Mouse (Mus musculus) inflammation-experienced regulatory T-cells, adult 6 months (primary cell): ENCODE results near the gene Rhd. TPM values are rescaled to one million over a fixed set of nuclear protein-coding genes. Genes with fewer than 3 reads are reported as not detected.
"Not testable (repeated sequence)": the region's sequence is repeated elsewhere in the genome, so short reads cannot be mapped to it uniquely, and the experiment has no call there.

ENCODE experiments used
- ATAC-seq: one replicate; pipeline ENCODE4 v1.8.0; 2017
- polyA plus RNA-seq, 3 experiments: library from polyadenylated mRNA; unstranded; fragments of 100-300 nt; shearing (Covaris generic); gene quantifications; one replicate each; pipeline ENCODE4 v1.2.1; 2017

The Rhd gene
- polyA plus RNA-seq, 3 experiments from 2014 or later = 0.31 to 0.36 TPM; not detected in 1

DNA sequence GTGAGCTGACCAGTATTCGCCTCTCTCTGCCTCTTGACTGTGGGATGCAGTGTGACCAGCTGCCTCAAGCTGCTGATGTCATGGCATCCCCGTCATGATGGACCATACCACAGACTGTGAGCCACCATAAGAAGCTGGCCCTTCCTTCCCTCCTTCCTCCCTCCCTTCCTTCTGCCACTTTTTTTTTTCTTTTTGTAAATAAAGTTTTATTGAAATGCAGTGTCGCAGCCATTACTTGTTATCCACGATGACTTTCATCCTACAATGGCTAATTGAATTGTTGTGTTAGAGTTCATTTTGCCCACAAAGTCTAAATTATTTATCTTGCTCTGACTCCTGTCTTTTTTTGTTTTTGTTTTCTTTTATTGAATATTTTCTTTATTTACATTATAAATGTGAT, 5.8 kb upstream of the Rhd start:
- no peak for ATAC-seq

DNA sequence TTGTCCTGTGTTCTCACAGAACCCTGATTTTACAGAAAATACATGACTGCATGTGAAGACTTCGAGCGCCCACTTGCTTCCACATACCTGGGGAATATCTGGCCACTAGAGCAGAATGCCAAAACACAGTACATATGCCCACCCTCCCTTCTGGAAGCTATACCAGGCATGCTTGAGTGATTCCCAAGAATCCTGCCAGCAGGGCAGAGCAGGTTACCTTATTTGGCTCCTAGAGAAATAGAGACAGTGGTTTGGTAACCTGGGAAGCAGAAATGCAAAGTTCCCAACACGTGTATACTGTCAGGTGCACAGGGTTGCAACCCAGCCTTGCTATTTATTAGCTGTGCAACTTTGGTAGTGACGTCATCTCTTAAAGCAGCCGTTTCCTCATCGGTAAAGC, 2.5 kb upstream of the Rhd start:
- no peak for ATAC-seq

- no peak for ATAC-seq
Observed at GRCm38 (mm10) chr4:134862996-134863395, 1.3 kb upstream of the Rhd start.

GRCm38 (mm10) chr4:134865340-134865739, 1.0 kb downstream of the Rhd start:
- no peak for ATAC-seq

DNA sequence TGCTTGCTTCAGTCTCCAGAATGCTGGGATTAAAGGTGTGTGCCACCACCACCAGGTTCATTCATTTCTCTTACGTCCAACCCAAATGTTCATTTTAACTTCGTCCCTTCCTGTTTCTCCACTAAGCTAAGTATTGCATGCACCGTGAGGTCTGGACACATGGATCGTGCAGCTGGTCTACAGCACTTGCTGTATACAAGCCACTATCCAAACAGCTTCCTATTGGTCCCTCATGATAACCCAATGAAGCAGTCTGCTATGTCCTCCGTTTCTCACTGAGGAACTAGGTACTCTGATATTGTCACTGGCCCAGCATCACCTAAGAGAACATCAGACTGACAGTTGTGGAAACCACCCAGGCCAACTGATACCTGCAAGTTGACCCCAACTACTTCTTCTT, 1.5 kb downstream of the Rhd start:
- no peak for ATAC-seq

- ATAC-seq = no peak
Observed at GRCm38 (mm10) chr4:134867213-134867612, 2.9 kb downstream of the Rhd start.

DNA sequence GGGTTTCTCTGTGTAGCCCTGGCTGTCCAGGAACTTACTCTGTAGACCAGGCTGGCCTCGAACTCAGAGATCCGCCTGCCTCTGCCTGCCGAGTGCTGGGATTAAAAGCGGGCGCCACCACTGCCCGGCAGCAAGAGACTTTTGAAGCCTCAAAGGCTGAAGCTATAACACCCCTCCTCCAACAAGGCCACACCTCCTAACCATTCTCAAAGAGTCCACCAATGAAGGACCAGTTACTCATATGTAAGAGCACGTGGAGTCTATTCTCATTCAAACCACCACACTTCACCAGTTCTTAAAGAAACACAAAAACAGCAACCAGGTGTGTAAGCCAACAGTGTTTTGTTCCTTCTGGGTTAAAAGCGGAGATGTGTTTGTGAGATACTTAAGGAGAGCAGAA, 3.3 kb downstream of the Rhd start:
- no peak for ATAC-seq

DNA sequence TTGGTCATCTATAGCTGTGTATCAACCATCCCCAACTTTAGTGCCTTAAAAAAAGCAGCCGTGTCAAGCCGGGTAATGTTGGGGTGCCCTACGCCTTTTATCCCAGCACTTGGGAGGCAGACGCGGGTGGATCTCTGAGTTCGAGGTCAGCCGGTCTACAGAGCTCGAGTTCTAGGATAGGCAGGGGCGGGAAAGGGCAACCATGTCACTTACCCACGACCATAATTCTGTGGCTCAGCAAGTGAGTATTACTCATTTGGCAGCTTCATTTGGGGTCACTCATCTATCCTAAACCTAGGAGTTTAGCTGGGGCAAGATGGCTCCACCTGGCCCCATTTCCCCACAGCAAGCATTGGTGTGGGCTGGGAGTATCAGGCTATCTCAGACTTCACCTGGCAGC, 3.7 kb downstream of the Rhd start:
- no peak for ATAC-seq

DNA sequence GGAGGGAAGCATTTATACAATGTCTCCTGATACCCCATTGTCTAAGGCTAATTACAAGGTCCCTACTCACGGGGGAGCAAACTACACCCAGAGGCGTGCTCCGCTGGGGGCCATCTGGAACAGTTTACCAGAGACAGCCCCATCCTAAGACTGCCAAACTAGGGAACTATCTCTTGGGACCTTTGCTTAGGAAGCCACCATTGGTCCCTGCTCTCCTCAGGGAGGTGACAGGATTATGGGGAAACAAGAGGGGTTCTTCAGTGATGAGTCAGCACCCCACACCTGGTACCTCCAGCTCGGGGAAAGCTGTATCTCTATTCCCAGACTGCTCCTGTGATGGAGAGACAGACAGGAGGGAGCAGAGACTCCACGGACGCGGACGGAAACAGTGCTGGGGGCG, 4.2 kb downstream of the Rhd start:
- no peak for ATAC-seq

GRCm38 (mm10) chr4:134869068-134869730, 4.9 kb downstream of the Rhd start:
- no peak for ATAC-seq

DNA sequence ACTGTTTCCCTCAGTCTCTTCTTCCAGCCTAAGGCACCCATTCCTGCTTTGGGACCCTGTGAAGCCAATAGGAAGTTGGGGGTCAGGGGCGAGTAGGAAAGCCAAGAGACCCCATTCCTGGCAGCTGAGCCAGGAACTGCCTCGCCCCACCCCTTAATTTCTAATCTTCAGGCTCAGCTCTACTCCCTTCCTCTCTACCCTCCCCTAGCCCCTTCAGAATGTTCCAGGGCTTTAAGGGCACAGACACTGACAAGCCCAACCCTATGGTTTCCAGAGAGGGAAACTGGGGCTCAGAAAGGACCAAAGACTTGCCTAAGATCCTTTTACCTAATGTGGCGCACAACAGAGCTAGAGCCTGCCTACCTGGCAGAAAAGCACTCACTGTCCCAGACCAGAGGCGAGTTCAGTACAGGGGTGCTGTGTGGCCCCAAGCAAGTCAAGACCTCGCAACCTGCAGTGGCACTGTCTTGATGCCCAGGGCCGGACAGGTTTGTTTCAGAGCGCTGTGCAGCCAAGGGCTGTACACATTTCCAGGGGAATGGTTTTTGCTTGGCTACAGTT, 5.6 kb downstream of the Rhd start:
- no peak for ATAC-seq

GRCm38 (mm10) chr4:134871477-134871876, 7.1 kb downstream of the Rhd start:
- ATAC-seq = no peak

DNA sequence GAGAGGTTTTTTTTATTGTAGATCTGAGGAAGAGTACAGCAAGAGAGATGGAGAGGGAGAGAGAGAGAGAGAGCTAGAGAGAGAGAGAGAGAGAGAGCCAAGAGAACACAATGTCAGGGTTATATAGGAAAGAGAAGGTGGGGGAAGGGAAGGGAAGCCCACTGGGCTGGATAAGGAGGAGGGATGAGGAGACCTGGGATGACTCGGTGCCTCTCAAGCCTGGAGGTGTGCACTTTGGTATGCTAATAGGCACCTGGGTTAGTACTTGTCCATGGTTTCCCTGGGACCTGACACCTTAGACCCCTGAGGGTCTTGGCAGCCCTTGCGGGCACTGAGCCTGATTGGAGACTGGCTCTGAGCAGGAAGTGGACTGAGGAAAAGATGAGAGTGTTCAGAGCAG, 7.6 kb downstream of the Rhd start:
- no peak for ATAC-seq

- no peak for ATAC-seq
Observed at GRCm38 (mm10) chr4:134876171-134876570, 11.8 kb downstream of the Rhd start.

DNA sequence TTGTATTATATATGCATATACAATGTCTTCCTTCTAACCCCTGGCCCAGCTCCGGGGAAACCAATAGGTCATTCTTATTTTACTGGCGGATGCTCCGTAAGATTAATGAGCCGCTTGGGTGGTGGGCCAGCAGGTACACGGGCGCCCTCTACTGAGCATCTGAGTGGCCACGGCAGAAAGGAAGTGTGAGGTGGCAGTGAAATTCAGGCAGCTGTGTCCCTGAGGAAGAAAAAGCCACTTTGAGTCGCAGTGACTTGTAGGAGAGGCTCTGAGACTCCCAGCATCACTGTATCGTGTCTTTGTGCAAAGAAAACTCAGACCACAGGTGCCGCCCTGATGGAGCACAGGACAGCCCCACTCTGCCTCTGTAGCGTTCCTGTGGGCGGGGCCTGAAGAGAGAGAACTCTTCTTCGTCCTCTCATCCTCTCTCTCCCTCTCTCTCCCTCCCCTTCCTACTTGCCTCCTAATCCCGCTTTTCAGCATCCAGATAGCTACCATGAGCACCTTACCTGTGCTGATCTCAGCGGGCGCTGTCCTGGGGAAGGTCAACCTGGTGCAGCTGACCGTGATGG, 15.2 kb downstream of the Rhd start:
- ATAC-seq = peak; percentile 50

DNA sequence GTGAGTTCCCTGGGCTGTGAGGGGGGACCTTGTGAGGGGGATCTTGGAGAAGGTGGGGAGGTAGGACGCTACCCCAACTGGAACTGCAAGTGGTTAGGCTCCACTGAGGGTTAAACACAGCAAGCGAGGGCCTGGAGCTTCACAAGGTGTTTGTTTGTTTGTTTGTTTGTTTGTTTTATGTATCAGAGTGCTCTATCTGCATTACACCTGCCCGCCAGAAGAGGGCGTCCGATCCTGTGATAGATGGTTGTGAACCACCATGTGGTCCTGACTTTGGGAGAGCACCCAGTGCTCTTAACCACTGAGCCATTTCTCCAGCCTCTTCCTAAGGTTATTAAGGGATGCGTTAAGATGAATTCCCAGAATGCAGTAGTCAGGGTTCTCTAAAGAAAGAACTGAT, 15.7 kb downstream of the Rhd start:
- no peak for ATAC-seq

DNA sequence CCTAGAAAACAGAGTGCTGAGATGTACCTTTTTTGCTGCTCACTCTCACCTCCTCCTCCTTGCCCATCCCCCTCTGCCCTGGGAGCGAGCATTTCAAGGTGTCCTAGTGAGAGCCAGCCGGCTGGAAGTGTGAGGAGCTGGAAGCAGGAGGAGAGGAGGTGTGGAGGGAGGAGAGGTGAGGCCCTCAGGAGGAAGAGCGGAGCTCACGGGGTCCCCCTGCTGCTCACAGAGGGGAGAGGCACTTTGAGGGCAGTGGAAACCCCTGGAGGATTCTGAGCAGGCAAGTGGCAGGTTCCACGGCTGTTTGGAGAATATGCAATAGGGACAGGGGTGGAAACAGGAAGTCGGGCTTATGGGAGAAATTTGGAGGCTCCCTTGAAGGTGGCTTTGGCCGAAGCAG, 18.9 kb downstream of the Rhd start:
- no peak for ATAC-seq

DNA sequence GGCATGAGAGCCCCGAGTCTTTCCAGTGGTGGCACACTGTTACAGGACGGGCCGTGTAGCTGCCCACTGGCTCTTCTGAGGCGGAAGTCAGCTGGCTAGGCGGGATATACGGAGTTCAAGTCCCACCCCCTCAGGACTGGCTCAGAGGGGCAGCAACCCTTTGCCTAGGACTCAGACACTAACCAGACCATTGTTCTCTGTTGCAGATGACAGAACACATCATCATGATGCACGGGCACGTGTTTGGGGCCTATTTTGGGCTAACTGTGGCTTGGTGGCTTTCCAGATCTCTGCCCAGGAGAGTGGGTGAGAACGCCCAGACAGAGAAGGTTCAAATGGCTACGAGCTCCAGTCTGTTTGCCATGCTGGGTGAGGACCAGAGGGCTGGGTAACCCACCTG, 19.5 kb downstream of the Rhd start:
- no peak for ATAC-seq

- no peak for ATAC-seq
Observed at GRCm38 (mm10) chr4:134884364-134884763, 20.0 kb downstream of the Rhd start.

DNA sequence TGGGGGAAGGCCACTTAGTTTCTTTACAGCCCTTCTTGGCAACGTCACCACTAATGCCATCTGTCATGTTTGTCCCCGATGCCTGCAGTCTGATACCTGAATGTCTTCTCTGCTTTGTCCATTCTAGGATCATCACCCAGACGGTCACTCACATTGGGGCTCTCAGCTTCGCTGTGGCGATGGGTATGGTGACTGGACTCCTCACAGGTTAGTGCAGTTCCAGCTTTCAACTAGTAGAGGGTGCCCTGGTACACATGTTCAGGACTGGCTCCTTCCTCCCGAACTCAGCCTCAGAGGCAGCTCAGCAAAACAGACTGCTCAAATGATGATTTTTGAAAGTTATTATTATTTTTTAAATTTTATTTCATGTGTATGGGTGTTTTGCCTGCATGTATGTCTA, 27.8 kb downstream of the Rhd start:
- ATAC-seq = no peak

DNA sequence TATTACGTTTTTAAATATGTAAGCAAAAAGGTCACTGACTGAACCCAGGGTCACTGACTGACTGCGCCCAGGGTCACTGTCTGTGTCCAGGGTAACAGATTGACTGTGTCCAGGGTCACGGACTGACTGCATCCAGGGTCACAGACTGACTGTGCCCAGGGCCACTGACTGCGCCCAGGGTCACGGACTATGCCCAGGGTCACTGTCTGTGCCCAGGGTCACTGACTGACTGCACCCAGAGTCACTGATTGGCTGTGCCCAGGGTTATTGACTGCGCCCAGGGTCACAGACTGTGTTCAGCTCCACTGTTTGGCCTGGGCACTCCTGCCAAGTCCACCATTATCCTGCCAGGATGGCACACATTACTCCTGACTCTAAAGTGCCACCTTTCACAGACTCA, 32.9 kb downstream of the Rhd start:
- ATAC-seq = no peak

DNA sequence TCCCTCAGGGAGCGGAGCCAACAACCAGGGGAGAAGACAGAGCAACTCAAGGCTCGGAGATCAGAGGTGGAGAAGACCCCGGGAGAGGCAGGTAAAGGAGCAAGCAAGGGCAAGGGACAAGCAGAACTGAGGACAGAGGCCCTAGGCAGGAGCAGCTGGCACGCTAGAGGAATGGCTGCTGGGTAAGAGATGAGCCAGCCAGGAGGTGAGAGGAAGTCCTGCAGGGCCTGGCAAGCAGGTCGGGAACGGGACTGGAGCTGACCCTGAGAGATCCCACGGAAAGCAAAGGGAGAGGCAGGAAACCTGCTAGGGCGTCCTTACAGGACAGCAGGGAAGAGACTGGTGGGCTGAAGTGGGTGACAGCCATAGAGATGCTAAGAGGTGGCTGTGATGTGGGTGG, 36.8 kb downstream of the Rhd start:
- ATAC-seq = no peak

GRCm38 (mm10) chr4:134903046-134903445, 38.7 kb downstream of the Rhd start:
- no peak for ATAC-seq

GRCm38 (mm10) chr4:134911406-134911805, 47.1 kb downstream of the Rhd start:
- ATAC-seq = not testable (repeated sequence)

DNA sequence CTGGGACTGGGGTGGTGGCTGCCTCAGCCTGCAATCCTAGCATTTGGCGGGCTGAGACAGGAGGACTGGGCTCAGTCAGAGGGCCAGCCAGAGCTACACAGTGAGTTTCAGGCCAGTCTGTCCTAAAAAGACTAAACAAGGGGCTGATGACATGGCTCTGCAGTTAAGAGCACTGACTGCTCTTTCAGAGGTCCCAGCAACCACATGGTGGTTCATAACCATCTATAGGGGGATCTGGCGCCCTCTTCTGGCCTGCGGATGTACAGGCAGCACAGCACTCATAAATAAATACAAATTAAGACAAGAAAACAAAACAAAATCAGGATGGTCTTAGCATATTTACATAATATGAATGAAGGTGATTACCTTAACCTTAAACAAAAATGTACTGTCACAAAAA, 49.1 kb downstream of the Rhd start:
- peak; percentile 14 for ATAC-seq
